Mouse (Mus musculus): ENCODE results near the gene Kras. TPM values are rescaled to one million over a fixed set of nuclear protein-coding genes. Genes with fewer than 3 reads are reported as not detected.
A peak's percentile ranks its signal among the peaks of the same experiment; 100 is the strongest.

Gene Kras
- polyA plus RNA-seq, 1 experiment from 2014 or later = 90.5 TPM

DNA sequence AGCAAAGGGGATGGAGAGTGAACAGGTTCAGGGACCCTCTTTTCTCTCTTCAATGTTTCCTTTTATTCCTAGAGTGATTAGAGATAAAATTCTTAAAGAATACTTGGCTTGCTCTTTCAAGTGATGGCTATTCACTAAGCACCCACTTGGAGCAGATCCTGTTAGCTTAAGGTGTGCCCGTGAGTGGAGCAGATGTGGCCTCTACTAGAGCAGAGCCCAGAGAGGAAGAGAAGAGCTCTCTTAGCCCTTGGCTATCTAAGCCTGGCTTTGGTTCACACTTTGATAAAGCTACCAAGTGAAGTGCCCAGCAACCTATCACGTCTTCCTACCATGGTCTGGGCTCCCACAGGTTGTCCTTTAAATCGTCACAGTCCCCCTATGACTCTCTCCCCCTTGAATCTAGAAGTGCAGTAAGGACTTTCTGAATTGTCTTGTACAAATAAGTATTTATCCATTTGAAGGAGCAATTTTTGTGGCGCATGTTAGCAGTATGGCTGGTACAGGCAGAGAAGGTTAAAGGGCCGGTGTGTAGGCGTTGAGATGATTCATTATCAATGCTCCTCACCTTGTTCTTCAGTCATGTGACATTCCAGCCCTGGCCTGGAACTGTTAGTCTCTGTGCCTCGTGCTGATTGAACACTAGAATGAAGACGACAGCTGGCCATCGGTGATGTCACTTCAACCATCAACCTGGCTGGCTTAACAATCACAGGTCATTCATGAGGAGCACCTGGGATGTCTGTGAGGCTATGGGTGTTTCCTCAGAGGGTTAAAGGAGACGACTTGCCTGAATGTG, 22.3 kb upstream of the Kras start:
- TF ChIP-seq EP300 (IDR thresholded peaks at IDR 0.05) (no peak), CTCF (IDR thresholded peaks at IDR 0.05) (no peak)
- no peaks in the 10 kb centered on the region for H3K9me3 ChIP-seq (ENCODE audit: low read length)
- H3K27me3 ChIP-seq (replicated peaks; ENCODE audit: insufficient read depth, low read length) = no peaks in the 10 kb centered on the region
- ATAC-seq (peak; percentile 52; the same call in 1 of the 2 replicates), DNase-seq (ENCODE audit: low spot score) (peak; percentile 52)
- WGBS = 50% methylated on average over 10 of the region's 10 CpGs
- H3K9ac ChIP-seq (replicated peaks; ENCODE audit: low read depth) = no peak overlapping the region
- no peaks in the 10 kb centered on the region for H3K36me3 ChIP-seq (ENCODE audit: insufficient read depth, low read length)
- H3K4me1 ChIP-seq (ENCODE audit: insufficient read depth, low read depth, low read length) = no peaks in the 10 kb centered on the region
- H3K4me2 ChIP-seq (replicated peaks; ENCODE audit: low read depth, low read length) = no peak overlapping the region
- no peak overlapping the region for H3K27ac ChIP-seq (ENCODE audit: low read length)
- no peak overlapping the region for H3K4me3 ChIP-seq (ENCODE audit: low read depth, low read length)

DNA sequence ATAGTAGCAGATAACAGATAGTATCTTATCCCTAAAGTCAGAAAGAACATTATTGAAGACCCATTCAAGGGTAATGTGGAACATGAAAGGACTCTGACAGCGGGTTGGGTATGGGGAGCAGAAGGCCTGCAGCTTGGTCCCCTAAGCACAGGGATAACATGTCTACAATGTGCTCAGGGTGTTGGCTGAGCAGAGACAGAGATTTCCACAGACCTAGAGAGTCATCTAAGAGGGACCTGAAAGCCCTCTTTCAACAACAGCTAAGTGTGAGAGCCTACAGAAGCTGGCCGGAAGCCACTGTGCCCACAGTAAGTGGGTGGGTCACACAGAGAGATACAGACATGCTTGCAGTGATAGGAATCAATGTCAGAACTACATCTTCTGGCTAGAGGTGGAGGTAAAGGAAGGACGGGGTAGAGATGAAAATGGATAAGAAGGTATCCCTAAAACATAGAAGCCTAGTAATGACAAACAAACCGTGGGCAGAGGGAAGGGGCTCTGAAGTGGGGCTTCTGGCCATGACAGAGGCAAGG, 19.3 kb upstream of the Kras start:
- Histone ChIP-seq H3K27ac (ENCODE audit: low read length) (no peak overlapping the region), H3K9ac (replicated peaks; ENCODE audit: low read depth) (no peak overlapping the region), H3K27me3 (replicated peaks; ENCODE audit: insufficient read depth, low read length) (no peaks in the 10 kb centered on the region), H3K36me3 (ENCODE audit: insufficient read depth, low read length) (no peaks in the 10 kb centered on the region), H3K4me2 (replicated peaks; ENCODE audit: low read depth, low read length) (no peak overlapping the region), H3K4me3 (ENCODE audit: low read depth, low read length) (no peak overlapping the region), H3K4me1 (ENCODE audit: insufficient read depth, low read depth, low read length) (no peaks in the 10 kb centered on the region), H3K9me3 (ENCODE audit: low read length) (no peaks in the 10 kb centered on the region)
- TF ChIP-seq CTCF (IDR thresholded peaks at IDR 0.05) (no peak), EP300 (IDR thresholded peaks at IDR 0.05) (no peak)
- no peak for DNase-seq (ENCODE audit: low spot score)
- WGBS = 65% methylated on average over 4 of the region's 4 CpGs
- no peak for ATAC-seq

DNA sequence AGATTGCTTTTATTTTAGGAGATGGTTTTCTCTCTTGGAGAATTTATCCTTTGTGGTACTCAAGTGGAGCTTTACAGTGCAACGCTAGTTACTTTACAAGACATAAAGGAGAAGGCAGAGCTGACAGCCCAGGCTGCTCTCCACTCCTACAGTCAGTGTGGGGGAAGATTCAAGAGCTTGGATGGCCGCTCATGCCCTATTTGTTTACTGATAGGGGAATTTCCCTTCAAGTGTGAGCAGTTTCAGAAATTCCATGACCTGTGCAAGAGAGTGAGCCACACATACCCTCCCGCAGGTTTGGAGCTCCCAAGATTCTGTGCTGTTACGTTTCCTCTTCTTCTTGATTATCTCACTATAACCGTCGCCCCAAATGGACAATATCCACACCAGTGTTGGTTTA, 17.7 kb upstream of the Kras start:
- Histone ChIP-seq H3K9ac (replicated peaks; ENCODE audit: low read depth) (no peak overlapping the region), H3K27me3 (replicated peaks; ENCODE audit: insufficient read depth, low read length) (no peaks in the 10 kb centered on the region), H3K4me3 (ENCODE audit: low read depth, low read length) (no peak overlapping the region), H3K36me3 (ENCODE audit: insufficient read depth, low read length) (no peaks in the 10 kb centered on the region), H3K4me1 (ENCODE audit: insufficient read depth, low read depth, low read length) (no peaks in the 10 kb centered on the region), H3K9me3 (ENCODE audit: low read length) (no peaks in the 10 kb centered on the region), H3K27ac (ENCODE audit: low read length) (no peak overlapping the region), H3K4me2 (replicated peaks; ENCODE audit: low read depth, low read length) (no peak overlapping the region)
- WGBS = 51% methylated on average over 6 of the region's 6 CpGs
- TF ChIP-seq EP300 (IDR thresholded peaks at IDR 0.05) = no peak
- no peak for TF ChIP-seq CTCF (IDR thresholded peaks at IDR 0.05)
- no peak for ATAC-seq
- no peak for DNase-seq (ENCODE audit: low spot score)

DNA sequence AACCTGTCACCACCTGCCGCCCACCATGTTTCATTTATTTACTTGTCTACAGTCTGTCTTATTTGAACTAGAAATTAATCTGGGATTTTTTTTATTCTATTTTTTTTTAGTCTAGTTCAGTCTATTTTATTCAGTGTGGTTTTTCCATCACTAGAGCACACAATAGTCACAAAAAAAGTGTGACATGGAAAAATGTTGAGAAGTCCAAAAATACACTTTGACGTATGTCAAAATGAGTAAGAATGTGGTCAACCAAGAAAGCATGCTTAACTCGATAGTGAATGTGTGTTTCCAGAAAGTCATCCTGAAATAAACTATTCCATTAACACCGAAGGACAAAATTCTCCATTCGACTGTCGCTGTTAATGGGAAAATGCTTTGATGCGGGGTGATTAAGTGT, 12.3 kb upstream of the Kras start:
- H3K36me3 ChIP-seq (ENCODE audit: insufficient read depth, low read length) = no peaks in the 10 kb centered on the region
- H3K4me2 ChIP-seq (replicated peaks; ENCODE audit: low read depth, low read length) = no peak overlapping the region
- no peak overlapping the region for H3K4me3 ChIP-seq (ENCODE audit: low read depth, low read length)
- TF ChIP-seq EP300 (IDR thresholded peaks at IDR 0.05) (no peak), CTCF (IDR thresholded peaks at IDR 0.05) (no peak)
- H3K27me3 ChIP-seq (replicated peaks; ENCODE audit: insufficient read depth, low read length) = no peaks in the 10 kb centered on the region
- no peaks in the 10 kb centered on the region for H3K9me3 ChIP-seq (ENCODE audit: low read length)
- H3K27ac ChIP-seq (ENCODE audit: low read length) = no peak overlapping the region
- no peaks in the 10 kb centered on the region for H3K4me1 ChIP-seq (ENCODE audit: insufficient read depth, low read depth, low read length)
- H3K9ac ChIP-seq (replicated peaks; ENCODE audit: low read depth) = no peak overlapping the region
- DNase-seq (ENCODE audit: low spot score) = no peak
- 76% methylated on average over 7 of the region's 7 CpGs for WGBS
- no peak for ATAC-seq

DNA sequence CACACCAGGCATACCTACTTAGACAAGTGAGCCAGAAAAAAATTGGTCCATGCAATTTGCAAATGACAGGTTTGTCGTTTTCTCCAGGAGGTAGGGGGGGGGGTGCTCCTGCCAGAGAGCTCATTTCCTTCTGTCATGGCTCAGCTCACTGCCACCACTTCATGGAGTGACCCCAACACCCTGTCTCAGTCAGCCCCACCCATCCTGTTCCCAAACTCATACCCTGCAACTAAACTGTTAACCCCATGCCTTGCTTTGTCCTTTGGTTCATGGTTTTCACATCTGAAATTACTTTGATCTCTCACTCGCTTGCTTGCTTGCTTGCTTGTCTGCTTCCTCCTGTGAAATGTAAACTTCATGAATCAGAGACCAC, 6.6 kb upstream of the Kras start:
- H3K27me3 ChIP-seq (replicated peaks; ENCODE audit: insufficient read depth, low read length) = no peaks in the 10 kb centered on the region
- no peak overlapping the region for H3K4me3 ChIP-seq (ENCODE audit: low read depth, low read length)
- no peaks in the 10 kb centered on the region for H3K9me3 ChIP-seq (ENCODE audit: low read length)
- no peak for DNase-seq (ENCODE audit: low spot score)
- no peak overlapping the region for H3K4me2 ChIP-seq (replicated peaks; ENCODE audit: low read depth, low read length)
- 8% methylated on average over 2 of the region's 2 CpGs for WGBS
- H3K9ac ChIP-seq (replicated peaks; ENCODE audit: low read depth) = no peak overlapping the region
- H3K36me3 ChIP-seq (ENCODE audit: insufficient read depth, low read length) = no peaks in the 10 kb centered on the region
- no peaks in the 10 kb centered on the region for H3K4me1 ChIP-seq (ENCODE audit: insufficient read depth, low read depth, low read length)
- ATAC-seq = peak; percentile 16; the same call in 1 of the 2 replicates
- H3K27ac ChIP-seq (ENCODE audit: low read length) = no peak overlapping the region
- TF ChIP-seq CTCF (IDR thresholded peaks at IDR 0.05) = no peak
- TF ChIP-seq EP300 (IDR thresholded peaks at IDR 0.05) = no peak

DNA sequence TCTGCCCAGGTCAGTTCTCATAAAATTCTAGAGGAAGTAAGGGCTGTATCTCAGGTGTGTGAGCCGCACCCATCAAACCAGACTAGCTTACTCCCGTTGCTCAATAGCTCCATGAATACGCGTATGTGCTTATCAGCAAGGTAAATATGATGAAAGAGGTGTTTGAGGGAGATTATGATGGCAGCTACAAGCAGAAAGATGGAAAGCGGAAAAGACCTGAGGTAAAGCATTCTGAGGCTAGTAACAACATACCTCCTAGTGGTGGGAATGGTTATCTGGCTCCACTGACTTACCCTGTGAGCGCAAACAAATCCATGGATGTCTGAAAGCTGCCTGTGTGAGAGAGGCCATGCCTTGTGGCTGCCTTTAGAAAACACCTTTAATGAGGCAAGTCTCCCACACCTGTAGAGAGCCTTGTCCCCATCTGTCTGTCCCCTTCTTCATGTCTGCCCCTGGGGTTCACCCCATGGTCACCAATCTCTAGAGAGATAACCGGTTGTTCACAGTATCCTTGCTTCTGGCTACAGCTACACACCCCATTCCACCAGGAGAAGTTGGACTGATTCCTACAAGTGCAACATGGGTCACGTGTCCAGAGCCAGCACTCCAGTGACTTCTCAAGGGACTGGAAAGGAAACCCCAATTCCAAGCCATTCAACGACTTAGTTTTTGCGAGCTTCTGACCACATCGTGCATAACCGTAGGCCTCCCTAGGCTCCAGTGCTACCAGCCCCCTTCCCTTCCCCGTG, 6.1 kb upstream of the Kras start:
- peak; percentile 87 for ATAC-seq
- WGBS = 41% methylated on average over 13 of the region's 13 CpGs
- no peaks in the 10 kb centered on the region for H3K27me3 ChIP-seq (replicated peaks; ENCODE audit: insufficient read depth, low read length)

More for the DNA sequence above, 6.1 kb upstream of the Kras start:
- Histone ChIP-seq H3K4me3 (ENCODE audit: low read depth, low read length) (no peak overlapping the region), H3K4me2 (replicated peaks; ENCODE audit: low read depth, low read length) (no peak overlapping the region), H3K27ac (ENCODE audit: low read length) (peak overlapping the region; percentile 51), H3K9ac (replicated peaks; ENCODE audit: low read depth) (no peak overlapping the region), H3K36me3 (ENCODE audit: insufficient read depth, low read length) (no peaks in the 10 kb centered on the region), H3K9me3 (ENCODE audit: low read length) (no peaks in the 10 kb centered on the region), H3K4me1 (ENCODE audit: insufficient read depth, low read depth, low read length) (no peaks in the 10 kb centered on the region)
- TF ChIP-seq CTCF (IDR thresholded peaks at IDR 0.05) (peak; percentile 60), EP300 (IDR thresholded peaks at IDR 0.05) (peak; percentile 75)
- DNase-seq (ENCODE audit: low spot score) = peak; percentile 89
